Mouse (Mus musculus) CH12.LX (cell line): Measurements from ENCODE around the gene Rpl27a. TPM values are rescaled to one million over a fixed set of nuclear protein-coding genes. Genes with fewer than 3 reads are reported as not detected.

Experiments used
- DNase-seq: peaks from one replicate; pipeline ENCODE4 v3.0.0-alpha.2; 2013; ENCODE audit errors: extremely low read depth
- H3K27ac ChIP-seq: 2 replicates; pipeline ENCODE4 v1.5.1; 2012; ENCODE audit warnings: low read depth, mild to moderate bottlenecking, control low read depth, moderate library complexity; ENCODE audit not compliant: insufficient read depth
- H3K27me3 ChIP-seq: replicated peaks from 2 replicates; pipeline ENCODE3; 2012; ENCODE audit warnings: inconsistent platforms
- H3K36me3 ChIP-seq, 2 experiments: replicated peaks in 1 of 2; 2 replicates each; pipeline versions ENCODE3 to v1.6.1; 2012; ENCODE audit warnings: inconsistent platforms in 1 of 2, low read length in 1 of 2, mild to moderate bottlenecking in 1 of 2, mixed read lengths in 1 of 2, moderate library complexity in 1 of 2; ENCODE audit not compliant: control insufficient read depth in 1 of 2, insufficient read depth in 1 of 2
- H3K4me1 ChIP-seq, 2 experiments: 2 replicates each; pipeline ENCODE4 v1.6.1; 2012; ENCODE audit warnings: inconsistent platforms in 1 of 2, moderate library complexity in 1 of 2; ENCODE audit not compliant: insufficient read depth in 2 of 2, control insufficient read depth in 1 of 2
- H3K4me2 ChIP-seq: 2 replicates; pipeline ENCODE4 v1.6.1; 2012; ENCODE audit warnings: low read depth, mild to moderate bottlenecking, control low read depth; ENCODE audit not compliant: poor library complexity, insufficient read depth, severe bottlenecking
- H3K4me3 ChIP-seq, 3 experiments: fragments of 150-350 bp in 1 of 3; sonication (generic) in 1 of 3; replicated peaks in 1 of 3; 2 replicates each; pipeline versions ENCODE3 to v1.5.1; 2011 to 2012; ENCODE audit warnings: low read depth in 2 of 3, low read length in 2 of 3, mild to moderate bottlenecking in 2 of 3, moderate library complexity in 2 of 3, control low read depth in 1 of 3, improper control_type of control experiment in 1 of 3, inconsistent platforms in 1 of 3, mixed read lengths in 1 of 3; ENCODE audit not compliant: poor library complexity in 1 of 3
- H3K79me2 ChIP-seq: replicated peaks from 2 replicates; pipeline ENCODE4 v1.6.1; 2012; ENCODE audit warnings: mild to moderate bottlenecking, moderate library complexity; ENCODE audit not compliant: control insufficient read depth, poor library complexity, insufficient read depth, severe bottlenecking; ENCODE audit errors: extremely low read depth
- H3K9ac ChIP-seq: 2 replicates; pipeline ENCODE4 v1.6.1; 2012; ENCODE audit warnings: low read depth, mild to moderate bottlenecking, control low read depth, moderate library complexity; ENCODE audit not compliant: insufficient read depth
- H3K9me3 ChIP-seq: replicated peaks from 2 replicates; pipeline ENCODE3; 2012; ENCODE audit warnings: low read length, inconsistent platforms, mixed read lengths
- BHLHE40 ChIP-seq: IDR thresholded peaks from 2 replicates; pipeline ENCODE4 v1.6.1; 2011; ENCODE audit warnings: mild to moderate bottlenecking, low read depth, low read length, improper control_type of control experiment
- CTCF ChIP-seq, 2 experiments: IDR thresholded peaks in 1 of 2; conservative IDR thresholded peaks in 1 of 2; 2 replicates each; pipeline ENCODE4 v1.5.1; 2011 to 2012; ENCODE audit warnings: low read depth in 2 of 2, low read length in 2 of 2, improper control_type of control experiment in 1 of 2, inconsistent platforms in 1 of 2, mild to moderate bottlenecking in 1 of 2, moderate library complexity in 1 of 2
- E2F4 ChIP-seq: IDR thresholded peaks from 2 replicates; pipeline ENCODE4 v1.6.1; 2011; ENCODE audit warnings: low read depth, low read length, improper control_type of control experiment; ENCODE audit not compliant: insufficient replicate concordance
- EP300 ChIP-seq: IDR thresholded peaks from 2 replicates; pipeline ENCODE4 v1.6.1; 2011; ENCODE audit warnings: low read length, improper control_type of control experiment
- ETS1 ChIP-seq: conservative IDR thresholded peaks from 2 replicates; pipeline ENCODE4 v1.6.1; 2012; ENCODE audit warnings: low read depth, mild to moderate bottlenecking, inconsistent platforms, low read length, improper control_type of control experiment, moderate library complexity
- GABPA ChIP-seq: IDR thresholded peaks from 2 replicates; pipeline ENCODE4 v1.6.1; 2012; ENCODE audit warnings: low read depth, low read length, improper control_type of control experiment, inconsistent platforms; ENCODE audit not compliant: insufficient replicate concordance
- MAFK ChIP-seq: IDR thresholded peaks from 2 replicates; pipeline ENCODE4 v1.6.1; 2011; ENCODE audit warnings: low read length, improper control_type of control experiment; ENCODE audit not compliant: insufficient replicate concordance
- MAX ChIP-seq: IDR thresholded peaks from 2 replicates; pipeline ENCODE4 v1.6.1; 2011; ENCODE audit warnings: low read length, improper control_type of control experiment
- MEF2A ChIP-seq: IDR thresholded peaks from 2 replicates; pipeline ENCODE4 v1.6.1; 2014; ENCODE audit warnings: low read depth, mild to moderate bottlenecking, inconsistent platforms, low read length, improper control_type of control experiment, borderline replicate concordance
- MXI1 ChIP-seq: IDR thresholded peaks from 2 replicates; pipeline ENCODE4 v1.6.1; 2011; ENCODE audit warnings: mild to moderate bottlenecking, low read depth, low read length, improper control_type of control experiment
- MYC ChIP-seq: IDR thresholded peaks from 2 replicates; pipeline ENCODE4 v1.6.1; 2011; ENCODE audit warnings: low read depth, mild to moderate bottlenecking, improper control_type of control experiment, low read length
- PAX5 ChIP-seq: IDR thresholded peaks from 2 replicates; pipeline ENCODE4 v1.6.1; 2012; ENCODE audit warnings: low read length, inconsistent platforms, mixed read lengths
- POLR2A ChIP-seq: IDR thresholded peaks from 2 replicates; pipeline ENCODE4 v1.6.1; 2011; ENCODE audit warnings: low read depth, mild to moderate bottlenecking, improper control_type of control experiment, low read length
- RAD21 ChIP-seq: IDR thresholded peaks from 2 replicates; pipeline ENCODE4 v1.6.1; 2011; ENCODE audit warnings: low read depth, mild to moderate bottlenecking, low read length, improper control_type of control experiment, moderate library complexity
- RCOR1 ChIP-seq: conservative IDR thresholded peaks from 2 replicates; pipeline ENCODE4 v1.6.1; 2012; ENCODE audit warnings: low read depth, mild to moderate bottlenecking, inconsistent platforms, low read length, improper control_type of control experiment
- SIN3A ChIP-seq: IDR thresholded peaks from 2 replicates; pipeline ENCODE4 v1.6.1; 2012; ENCODE audit warnings: low read length, improper control_type of control experiment, inconsistent platforms
- TCF12 ChIP-seq: IDR thresholded peaks from 2 replicates; pipeline ENCODE4 v1.6.1; 2014; ENCODE audit warnings: low read depth, mild to moderate bottlenecking, inconsistent platforms, low read length, improper control_type of control experiment
- ZC3H11A ChIP-seq: IDR thresholded peaks from 2 replicates; pipeline ENCODE4 v1.6.1; 2012; ENCODE audit warnings: low read depth, mild to moderate bottlenecking, inconsistent platforms, low read length, improper control_type of control experiment
- ZMIZ1 ChIP-seq: IDR thresholded peaks from 2 replicates; pipeline ENCODE4 v1.6.1; 2012; ENCODE audit warnings: low read depth, mild to moderate bottlenecking, inconsistent platforms, low read length, improper control_type of control experiment
- dilution Hi-C: fragments of 300-500 bp; cut with MboI; formaldehyde crosslinking; loops from 2 replicates; pipeline ENCODE4 v1.14.3; 2020; ENCODE audit warnings: low sequenced_read_pairs; ENCODE audit not compliant: extremely low pct_unique_long_range_greater_than_20kb, extremely low pct_ligation_motif_present
- in situ Hi-C: fragments of 300-500 bp; cut with MboI; formaldehyde crosslinking; loops from 3 replicates; pipeline ENCODE4 v1.14.3; 2019; ENCODE audit warnings: low sequenced_read_pairs, low pct_ligation_motif_present, low pct_unique_long_range_greater_than_20kb, mixed read lengths
- polyA plus RNA-seq: library from polyadenylated mRNA; unstranded; fragments of >175 nt; gene quantifications from 2 replicates; pipeline ENCODE4 v1.2.1, GENCODE M21; 2012; ENCODE audit warnings: low read depth; ENCODE audit not compliant: insufficient read length
- total RNA-seq, 2 experiments: library from RNA; depleted of rRNA; stranded (reverse); fragments of 300-350 nt in 1 of 2; fragments of >200 nt in 1 of 2; gene quantifications; 2 replicates each; pipeline ENCODE4 v1.2.3; 2012 to 2014

The Rpl27a gene
- total and polyA plus RNA-seq, 3 experiments: 230 to 1,338 (median 1,216) TPM

DNA sequence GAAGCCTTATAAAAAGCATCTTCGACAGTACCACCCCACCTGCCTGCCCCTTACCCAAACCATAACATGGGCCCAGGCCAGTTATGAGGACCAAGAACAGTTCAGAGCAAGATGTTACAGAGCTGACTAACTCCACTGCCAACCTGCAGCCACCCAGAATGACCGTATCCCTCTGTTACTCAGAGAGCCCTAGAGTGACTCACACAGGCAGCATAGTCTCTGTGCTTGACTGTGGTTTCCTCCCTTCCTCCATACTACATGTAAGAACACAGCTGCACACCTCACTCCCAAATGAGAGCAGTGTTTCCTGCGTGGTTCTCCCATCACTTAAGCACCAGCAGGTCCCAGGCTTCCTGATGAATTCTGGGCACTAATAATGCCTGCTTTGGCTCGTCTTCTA is 48.2 kb upstream of the Rpl27a start:
- TF ChIP-seq MYC (no peak), ZMIZ1 (no peak), MEF2A (no peak), BHLHE40 (no peak), MAX (no peak), ETS1 (no peak), MAFK (no peak), PAX5 (no peak), GABPA (no peak), MXI1 (no peak), RCOR1 (no peak), CTCF (conservative IDR thresholded peaks at IDR 0.05 in 1 of 2, IDR thresholded peaks at IDR 0.05 in 1 of 2; ENCODE audit: low read depth in 2 of 2, low read length in 2 of 2) (no peak)
- Histone ChIP-seq H3K4me3 (no peak overlapping the region), H3K9ac (no peak overlapping the region), H3K4me1 (peaks cover 2 to 22% of the 10 kb centered on the region in 2 experiments; a peak in 2 of 4 replicates), H3K36me3 (no peaks in the 10 kb centered on the region), H3K27ac (no peak overlapping the region), H3K9me3 (no peaks in the 10 kb centered on the region), H3K79me2 (no peaks in the 10 kb centered on the region), H3K27me3 (no peaks in the 10 kb centered on the region), H3K4me2 (no peak overlapping the region)
- no peak for DNase-seq
- dilution Hi-C loops: no loop called here
- in situ Hi-C loops: no loop called here

DNA sequence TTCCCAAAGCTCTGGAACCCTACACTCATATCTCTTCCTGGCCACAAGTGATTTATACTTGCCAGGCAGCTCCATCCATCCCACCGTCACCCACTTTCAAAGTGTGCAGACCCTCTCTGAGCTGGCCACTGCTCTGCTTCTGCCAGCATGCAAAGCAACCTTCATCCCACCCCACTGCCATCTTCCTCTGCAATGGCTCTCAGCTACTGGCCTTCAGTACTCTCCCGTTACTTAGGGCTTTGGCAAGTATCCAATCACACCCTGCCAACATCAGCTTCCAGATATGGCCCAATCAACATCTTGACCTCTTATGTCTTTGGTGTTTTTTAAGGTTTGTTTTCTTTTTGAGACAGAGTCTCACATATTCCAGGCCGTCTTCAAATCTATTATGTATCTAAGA is 41.0 kb upstream of the Rpl27a start:
- no peaks in the 10 kb centered on the region for H3K36me3 ChIP-seq
- no peaks in the 10 kb centered on the region for H3K9me3 ChIP-seq
- TF ChIP-seq GABPA (no peak), TCF12 (no peak), E2F4 (no peak), EP300 (no peak), RCOR1 (no peak), RAD21 (no peak), POLR2A (no peak), SIN3A (no peak), ZC3H11A (no peak)
- no peak overlapping the region for H3K4me3 ChIP-seq
- no peak overlapping the region for H3K4me2 ChIP-seq
- no peaks in the 10 kb centered on the region for H3K79me2 ChIP-seq
- no peak overlapping the region for H3K27ac ChIP-seq
- dilution Hi-C loops: no loop called here
- no peaks in the 10 kb centered on the region for H3K27me3 ChIP-seq
- in situ Hi-C loops: no loop called here
- peaks cover 0 to 27% of the 10 kb centered on the region in 2 experiments; a peak in 2 of 4 replicates for H3K4me1 ChIP-seq
- DNase-seq: no peak
- no peak overlapping the region for H3K9ac ChIP-seq
